Mouse (Mus musculus): ENCODE results near the gene Fmo3.

The Fmo3 gene

DNA sequence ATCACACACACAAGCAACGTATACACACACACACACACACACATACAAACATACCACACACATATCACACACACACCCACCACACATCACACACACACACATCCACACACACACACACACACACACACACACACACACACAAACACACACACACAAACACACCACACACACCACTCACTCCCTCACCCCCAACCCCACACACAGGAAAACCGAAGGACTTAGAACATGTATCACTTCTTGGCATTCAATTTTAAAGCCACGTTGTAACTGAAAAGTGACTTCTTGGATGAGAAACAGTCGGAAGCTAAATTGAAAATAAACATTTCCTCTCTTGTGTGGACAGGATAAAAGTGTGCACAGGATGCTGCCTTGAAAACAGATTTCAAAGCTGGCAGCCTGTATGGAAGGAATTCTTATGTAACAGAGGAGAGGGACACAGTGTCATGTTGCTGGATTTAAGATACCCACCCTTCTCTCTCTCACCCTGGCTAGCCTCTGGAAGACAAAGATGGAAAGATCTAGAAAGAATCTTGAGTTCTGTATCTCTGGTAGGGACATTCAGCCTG, 52.9 kb downstream of the Fmo3 start:
- peak; percentile 56 to 81 for DNase-seq (ENCODE audit: low spot score in 2 of 2)

DNA sequence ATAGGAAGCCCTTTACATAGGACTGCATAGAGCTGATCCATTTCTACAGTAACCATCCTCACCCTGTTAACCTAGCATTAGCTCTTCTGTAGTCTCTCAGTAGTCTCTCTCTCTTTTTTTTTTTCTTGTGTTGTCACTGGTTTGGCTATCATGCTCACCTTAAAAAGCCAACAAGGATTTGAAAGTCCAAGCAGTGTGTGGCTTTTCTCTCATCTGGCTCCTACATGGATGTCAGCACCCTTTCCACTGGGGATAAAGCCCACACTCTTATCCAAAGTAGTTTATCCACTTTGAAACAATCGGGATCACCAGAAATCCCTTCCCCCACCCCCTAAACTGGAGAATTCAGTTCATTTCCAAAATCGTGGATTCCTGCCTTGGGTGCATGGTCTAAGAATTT, 53.7 kb downstream of the Fmo3 start:
- DNase-seq (ENCODE audit: low spot score in 2 of 2) = peak; percentile 35 to 36

GRCm38 (mm10) chr1:162929146-162929545, 55.2 kb downstream of the Fmo3 start:
- peak; percentile 27 to 47 for DNase-seq (ENCODE audit: low spot score in 2 of 2)

- no peak for DNase-seq (ENCODE audit: low spot score in 2 of 2)
Observed at GRCm38 (mm10) chr1:162925121-162925520, 59.2 kb downstream of the Fmo3 start.

GRCm38 (mm10) chr1:162916661-162917060, 67.7 kb downstream of the Fmo3 start:
- no peak for DNase-seq (ENCODE audit: low spot score in 2 of 2)

DNA sequence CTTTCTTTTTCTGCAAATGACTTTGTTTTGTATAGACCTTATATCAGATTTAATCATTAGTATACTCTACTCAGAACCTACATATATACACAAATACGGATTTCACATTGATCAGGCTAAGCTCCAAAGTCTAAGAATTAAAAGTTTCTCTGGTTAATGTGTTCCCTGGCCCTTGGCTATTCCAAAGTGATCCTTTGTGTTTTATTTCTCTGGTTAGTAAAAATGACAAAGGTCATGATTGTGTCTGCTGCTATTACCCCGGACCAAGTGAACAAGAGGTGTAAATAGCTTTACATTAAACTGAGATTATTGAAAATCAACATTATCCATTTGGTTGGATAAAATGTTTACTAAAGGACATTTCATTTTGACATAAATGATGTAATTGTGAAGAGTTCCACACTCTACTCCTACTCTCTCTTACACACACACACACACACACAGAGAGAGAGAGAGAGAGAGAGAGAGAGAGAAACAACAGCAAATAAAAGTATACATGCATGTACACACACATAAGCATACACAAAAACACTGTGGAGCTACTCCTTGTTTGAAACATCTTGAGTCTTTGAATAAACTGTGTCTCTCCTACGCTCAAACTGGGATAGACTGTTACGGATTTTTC, 69.3 kb downstream of the Fmo3 start:
- DNase-seq (ENCODE audit: low spot score in 2 of 2) = no peak

GRCm38 (mm10) chr1:162912085-162912484, 72.2 kb downstream of the Fmo3 start:
- DNase-seq (ENCODE audit: low spot score in 2 of 2) = no peak

Data from heart, adult 9 months (tissue).